Mouse (Mus musculus) common myeloid progenitor, adult 5-6 weeks (primary cell): Measurements from ENCODE around the gene Tead1. TPM values are rescaled to one million over a fixed set of nuclear protein-coding genes. Genes with fewer than 3 reads are reported as not detected.

ENCODE experiments used
- ATAC-seq: replicated peaks from 2 replicates; pipeline ENCODE4 v1.8.0; 2016; ENCODE audit warnings: low read depth, mild to moderate bottlenecking, moderate TSS enrichment, inconsistent platforms; ENCODE audit not compliant: poor library complexity, severe bottlenecking
- total RNA-seq: library from RNA; stranded (forward); fragments of 200-1000, 187-1606 nt; gene quantifications from 2 replicates; pipeline ENCODE4 v1.2.3, GENCODE M21; 2017

Gene Tead1
- total RNA-seq, 1 experiment from 2014 or later: not detected

DNA sequence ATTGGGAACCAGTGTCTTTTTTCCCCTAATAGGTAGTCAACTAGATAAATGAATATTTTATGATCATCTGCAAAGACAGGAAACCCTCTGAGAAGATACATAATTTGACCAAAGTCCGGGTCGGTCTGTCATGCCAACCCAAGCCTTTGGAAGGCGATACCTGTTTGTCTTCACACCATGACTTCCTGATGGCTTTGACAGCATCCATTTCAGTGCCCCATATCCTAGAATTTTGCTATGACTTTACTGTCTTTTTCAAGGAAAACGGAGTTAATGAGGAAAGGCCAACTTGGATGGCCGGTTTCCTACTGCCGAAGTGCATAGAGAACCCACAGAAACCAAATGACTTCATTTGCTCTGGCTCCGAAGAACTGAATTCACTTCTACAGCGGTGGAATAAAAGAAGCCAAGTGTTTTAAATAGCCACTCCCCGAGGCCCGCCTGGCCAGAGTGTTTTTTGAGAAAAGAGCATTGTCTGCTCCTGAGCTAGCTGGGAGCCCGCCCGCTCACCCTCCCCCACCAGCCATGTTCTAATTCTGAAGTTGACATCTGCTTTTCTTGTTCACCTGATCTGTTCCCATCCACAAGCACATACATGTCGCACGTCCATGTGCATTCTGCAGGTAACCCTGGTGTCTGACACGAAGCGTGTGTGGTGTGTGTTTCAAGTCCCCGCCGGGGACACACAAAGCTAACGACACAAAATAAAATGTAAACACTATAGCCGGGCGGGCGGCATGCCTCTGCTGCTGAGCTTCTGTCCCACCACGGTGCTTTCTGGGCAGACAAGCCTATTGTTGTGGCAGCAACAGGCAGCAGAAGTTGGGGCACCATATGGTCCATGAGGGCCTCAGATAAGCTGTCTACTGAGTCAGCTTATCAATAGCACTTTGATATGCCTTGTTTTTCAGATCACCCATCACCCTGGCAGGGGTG lies 5.8 kb downstream of the Tead1 start:
- ATAC-seq: no peak

DNA sequence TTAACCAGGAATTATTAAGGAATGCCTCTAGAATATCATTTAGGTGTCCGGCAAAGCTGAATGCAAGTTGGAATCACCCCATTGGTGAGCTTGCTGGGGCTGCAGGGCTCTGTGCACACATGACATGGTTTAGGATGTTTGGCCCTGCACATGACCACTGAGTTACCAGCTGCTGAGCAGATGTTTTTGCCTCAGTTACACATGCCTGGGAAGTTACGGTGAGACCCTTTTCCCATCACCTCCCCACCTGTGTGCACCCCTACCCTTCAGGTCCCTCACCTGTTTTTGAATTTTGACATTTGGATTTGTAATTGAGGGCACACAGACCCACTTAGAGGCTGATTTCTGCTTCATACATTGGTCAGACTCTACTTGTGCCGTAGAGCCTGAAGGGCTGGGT lies 6.9 kb downstream of the Tead1 start:
- no peak for ATAC-seq

DNA sequence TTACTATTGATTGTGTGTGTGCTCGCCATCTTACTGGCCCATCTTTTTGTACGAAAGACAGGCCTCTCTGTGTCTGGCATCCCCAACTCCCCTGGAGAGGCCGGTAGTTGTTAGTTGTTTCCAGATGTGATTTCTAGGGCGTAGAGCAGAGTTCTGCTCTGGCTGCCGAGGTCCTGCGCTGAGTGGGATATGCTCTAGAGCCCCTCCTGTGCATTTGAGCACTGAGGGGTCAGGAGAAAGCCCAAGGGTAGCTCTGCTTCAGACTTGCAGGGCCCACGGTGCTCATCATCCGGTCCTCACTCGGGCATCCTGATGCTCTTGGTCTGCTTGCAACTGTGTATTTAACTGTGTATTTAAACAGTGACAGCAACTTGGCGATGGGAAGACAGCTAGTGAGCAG lies 7.5 kb downstream of the Tead1 start:
- ATAC-seq: no peak

DNA sequence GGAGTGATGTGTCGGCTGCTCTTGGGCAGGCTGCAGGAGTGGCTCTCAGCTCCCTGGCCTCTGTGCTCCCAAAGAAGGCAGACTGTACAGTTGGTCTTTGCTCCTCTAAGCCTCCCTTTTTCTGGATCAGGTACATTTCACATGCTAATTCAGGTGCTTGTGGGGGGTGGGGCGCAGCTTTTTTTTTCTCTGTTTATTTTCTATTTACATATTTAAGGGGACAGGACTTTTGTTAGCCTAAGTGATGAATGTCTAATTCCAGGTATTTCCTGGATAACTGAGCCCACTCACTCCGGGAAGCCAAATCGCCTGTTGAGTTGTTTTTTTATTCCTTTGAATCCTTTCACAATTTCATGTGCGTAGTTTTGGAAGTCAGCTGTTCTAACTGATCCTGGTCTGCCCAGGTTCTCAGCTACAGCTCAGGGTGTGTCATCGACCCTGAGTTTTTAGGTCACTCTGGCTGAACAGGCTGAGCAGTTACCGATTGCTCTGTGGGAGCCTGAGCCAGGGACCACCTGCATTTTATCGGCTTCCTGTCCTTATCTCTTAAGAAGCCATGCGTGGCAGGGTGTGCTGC lies 9.4 kb downstream of the Tead1 start:
- no peak for ATAC-seq

DNA sequence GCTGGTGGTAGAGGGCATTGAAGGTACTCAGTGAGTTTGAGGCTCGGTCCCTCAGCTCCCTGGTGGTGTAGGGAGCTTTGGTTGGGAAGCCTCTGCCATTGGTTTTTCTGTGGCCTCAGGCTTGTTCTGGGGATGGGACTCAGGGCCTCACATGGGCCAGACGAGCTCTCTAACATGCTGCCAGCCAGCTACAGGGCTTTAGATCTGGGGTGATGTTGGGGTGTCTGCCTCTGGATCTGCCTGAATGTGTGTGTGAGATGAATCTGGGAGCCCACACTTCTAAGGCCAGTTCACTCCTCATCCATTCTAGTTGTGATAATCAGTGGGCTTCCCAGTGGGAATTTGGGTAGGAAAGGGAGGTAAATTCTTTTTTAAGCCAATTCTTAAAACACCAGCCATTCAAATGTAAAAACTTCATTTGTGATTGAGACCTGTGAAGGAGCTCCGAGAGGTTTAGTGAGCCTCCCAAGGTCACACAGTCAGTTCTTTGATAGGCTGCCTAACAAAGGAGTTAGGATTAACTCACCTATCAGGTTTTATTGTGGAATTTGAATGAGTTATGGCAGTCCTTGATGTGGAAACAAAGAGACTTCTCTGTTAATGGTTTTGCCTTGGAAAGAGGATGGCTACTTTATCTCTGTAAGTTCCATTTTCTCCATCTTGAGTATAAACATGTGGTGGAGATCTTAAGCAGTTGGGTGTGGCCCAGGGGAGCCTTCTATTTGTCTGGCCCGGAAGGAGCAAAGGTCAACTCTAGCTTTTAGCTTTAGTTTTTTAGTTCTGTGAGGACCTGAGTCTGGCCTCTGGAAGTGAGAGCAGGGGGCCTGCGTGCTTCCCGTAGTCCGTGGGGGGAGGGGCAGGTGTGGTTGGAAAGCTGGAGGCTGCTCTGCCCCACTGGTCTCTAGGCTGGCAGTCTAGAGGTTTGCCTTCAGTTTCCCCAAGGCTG lies 12.0 kb downstream of the Tead1 start:
- no peak for ATAC-seq

DNA sequence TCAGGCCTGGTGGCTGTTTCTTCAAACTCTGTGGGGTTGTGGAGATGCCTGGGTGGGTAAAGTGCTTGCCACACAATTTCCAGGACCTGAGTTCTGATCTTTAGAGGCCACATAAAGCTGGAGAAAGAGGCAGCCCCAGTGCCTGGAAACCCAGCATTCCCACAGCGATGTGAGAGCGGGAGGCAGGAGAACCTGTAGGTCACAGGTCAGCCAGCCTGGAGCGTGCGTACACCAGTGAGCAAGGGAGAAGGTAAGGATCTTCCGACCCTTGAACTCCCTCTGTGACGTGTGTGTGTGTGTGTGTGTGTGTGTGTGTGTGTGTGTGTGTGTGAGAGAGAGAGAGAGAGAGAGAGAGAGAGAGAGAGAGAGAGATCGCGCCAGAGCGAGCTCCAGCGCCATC lies 14.4 kb downstream of the Tead1 start:
- ATAC-seq: no peak

DNA sequence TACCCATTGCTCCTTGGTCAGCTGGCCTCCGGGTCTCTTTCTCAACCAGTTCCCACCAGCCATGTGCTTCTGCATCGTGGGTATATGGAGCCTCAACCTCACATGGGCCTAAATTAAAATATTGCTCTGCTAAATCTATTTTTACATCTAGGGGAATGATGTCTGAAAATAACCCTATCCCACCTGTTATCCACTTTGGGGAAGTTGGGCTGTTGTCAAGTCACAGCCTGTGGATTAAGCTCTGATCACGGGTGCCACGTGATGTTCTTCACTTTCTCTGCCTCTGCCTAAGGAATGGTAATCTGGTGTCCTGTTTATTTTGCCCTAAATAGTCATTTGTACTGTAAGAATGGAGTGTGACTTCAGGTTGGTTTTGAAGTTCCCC lies 17.7 kb downstream of the Tead1 start:
- peak; percentile 9; the same call in 1 of the 2 replicates for ATAC-seq

DNA sequence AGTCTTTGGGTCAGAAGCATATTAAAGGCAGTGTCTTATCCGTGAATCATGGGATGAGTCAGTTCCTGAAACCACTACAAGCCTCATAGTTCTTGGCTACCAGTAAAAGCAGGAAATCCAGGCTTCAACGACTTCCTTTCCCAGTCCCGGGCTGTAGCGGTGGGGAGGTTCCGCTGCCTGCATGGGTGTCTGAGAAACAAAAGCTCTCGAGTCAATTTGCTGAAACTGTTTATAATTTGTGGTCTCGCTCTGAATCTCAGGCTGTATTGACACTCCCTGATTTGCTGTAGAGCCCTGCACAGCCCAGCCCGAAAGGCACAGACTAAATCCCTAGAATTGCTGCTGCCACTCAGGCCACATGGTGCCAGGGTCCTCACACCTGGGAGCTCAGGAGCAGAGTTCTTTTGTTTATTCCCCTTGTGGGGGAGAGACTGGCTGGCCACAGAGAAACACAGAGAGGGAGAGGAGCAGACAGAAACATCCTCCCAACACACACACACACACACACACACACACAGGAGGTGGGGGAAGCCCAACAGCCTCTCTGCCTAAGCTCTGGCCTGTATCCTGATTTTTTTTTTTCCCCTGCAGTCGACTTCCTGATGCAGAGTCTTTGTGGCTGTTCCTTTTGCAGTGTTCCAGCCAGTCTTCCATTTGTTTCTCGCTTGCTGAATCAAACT lies 18.2 kb downstream of the Tead1 start:
- ATAC-seq: peak; percentile 72

DNA sequence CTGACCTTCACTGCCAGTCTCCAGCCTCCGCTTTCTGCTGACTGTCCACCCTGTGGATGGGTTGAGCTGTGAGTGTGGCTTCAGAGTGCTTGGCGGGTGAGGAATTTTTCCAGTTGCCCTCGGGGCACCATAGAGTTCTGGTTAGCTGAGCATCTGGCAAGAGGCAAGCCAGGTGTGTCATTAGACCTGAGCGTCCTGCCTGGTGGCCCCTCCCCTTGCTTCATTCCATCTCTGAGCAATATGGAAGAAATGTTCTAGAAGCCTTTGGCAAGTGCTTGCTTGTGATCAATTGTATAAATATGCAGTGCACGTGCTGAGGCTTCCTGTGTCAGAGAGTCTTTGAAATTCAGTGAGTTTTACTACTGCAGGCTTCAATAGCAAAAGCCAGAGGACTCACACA lies 21.0 kb downstream of the Tead1 start:
- no peak for ATAC-seq

DNA sequence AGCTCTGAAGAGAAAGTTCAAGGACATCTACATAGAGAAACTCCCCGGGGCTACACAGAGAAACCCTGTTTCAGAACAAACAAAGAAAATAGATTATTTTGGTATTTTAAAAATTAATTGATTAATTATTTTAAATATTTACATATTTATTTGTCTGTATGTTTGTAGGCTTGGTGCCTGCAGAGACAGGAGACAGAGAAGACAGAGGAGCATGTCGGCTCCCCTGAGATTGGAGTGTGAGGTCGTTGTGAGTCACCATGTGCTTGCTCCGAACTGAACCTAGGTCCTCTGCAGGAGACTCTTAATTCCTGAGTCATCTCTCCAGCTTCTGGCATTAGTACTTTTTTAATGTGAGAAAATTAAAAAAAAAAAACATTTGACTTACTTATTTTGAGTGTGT lies 24.2 kb downstream of the Tead1 start:
- no peak for ATAC-seq

DNA sequence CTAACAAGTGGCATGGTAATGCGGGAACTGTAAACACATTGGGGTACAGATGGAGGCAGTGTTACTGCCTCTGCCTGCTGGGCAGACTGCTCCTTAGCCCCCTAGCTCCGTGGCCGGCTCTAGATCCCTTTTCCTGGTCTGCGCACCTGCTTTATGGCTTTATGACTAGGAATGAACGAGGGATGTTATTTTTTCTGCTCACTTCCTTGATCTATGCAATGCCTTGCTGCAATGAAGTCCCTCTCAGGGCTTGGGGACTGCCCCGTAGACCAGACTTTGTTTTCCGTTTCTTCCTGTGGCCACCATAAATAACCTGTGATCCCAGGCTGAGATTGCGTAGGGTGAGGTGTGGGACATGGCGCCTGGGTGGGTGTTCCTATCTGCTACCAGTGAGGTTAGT lies 26.8 kb downstream of the Tead1 start:
- ATAC-seq: no peak

DNA sequence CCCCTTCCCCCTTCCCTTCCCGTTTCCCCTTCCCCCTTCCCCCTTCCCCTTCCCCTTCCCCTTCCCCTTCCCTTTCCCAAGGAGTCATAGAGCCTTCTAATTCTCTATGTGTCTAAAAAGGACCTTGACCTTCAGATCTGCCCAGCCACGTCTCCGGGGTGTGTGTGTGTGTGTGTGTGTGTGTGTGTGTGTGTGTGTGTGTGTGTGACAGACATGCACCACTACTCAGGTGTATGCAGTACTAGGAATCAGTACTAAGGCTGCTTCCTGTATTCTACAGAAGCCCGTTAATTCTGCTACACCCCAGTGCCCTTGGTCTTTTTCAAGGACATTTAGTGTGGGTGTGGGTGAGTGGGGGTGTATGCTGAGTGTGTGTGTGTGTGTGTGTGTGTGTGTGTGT lies 27.6 kb downstream of the Tead1 start:
- ATAC-seq: no peak

DNA sequence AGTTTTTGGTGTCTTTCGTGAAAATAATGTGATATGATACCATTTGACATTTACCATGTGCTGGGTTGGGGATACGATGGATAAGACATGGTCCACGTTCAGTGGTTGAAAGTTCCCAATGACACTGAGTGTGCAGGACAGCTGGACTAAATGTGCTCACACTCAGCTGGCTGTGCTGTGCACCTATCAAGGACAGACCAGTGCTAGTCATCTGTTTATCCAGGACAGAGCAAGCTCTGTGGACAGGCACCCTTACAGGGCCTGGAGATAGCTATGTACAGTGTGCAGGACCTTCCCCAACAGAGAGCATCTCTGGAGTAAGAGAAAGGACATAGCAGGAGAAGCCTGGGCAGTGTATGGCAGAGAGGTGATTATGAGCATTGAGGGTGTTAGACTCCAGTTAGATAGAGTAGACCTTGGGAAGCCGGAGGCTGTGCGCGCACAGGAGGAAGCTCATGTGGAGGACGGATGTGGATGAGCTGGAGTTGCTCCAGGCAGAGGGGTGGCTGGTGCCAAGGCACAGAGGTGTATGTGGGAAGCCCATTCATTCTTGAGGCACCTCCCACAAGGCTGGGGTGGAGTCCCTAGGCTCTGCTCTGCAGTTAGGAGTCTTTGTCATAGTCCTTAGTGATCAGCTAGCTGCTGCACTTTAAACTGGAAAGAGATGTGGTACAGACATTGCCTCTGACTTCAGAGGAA lies 31.4 kb downstream of the Tead1 start:
- no peak for ATAC-seq

DNA sequence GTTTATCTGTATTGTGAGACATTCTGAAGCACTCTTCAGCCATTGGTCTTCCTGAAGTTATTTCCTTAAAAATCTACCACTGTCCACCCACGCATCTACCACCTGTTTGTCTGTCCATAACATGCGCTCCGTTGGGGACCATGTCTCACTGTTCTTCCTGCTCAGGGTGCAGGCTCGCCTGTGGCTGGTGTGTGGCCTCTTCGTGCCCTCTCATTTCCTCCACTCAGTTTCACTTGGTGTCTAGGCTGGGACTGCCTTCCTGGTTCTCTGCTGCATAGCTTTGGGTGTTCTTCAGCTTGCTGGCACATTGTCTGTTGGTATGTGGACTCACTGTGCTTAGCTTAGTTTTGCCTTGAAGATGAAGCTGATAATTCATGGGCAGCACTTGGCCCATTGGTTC lies 32.9 kb downstream of the Tead1 start:
- peak; percentile 63; the same call in 1 of the 2 replicates for ATAC-seq

DNA sequence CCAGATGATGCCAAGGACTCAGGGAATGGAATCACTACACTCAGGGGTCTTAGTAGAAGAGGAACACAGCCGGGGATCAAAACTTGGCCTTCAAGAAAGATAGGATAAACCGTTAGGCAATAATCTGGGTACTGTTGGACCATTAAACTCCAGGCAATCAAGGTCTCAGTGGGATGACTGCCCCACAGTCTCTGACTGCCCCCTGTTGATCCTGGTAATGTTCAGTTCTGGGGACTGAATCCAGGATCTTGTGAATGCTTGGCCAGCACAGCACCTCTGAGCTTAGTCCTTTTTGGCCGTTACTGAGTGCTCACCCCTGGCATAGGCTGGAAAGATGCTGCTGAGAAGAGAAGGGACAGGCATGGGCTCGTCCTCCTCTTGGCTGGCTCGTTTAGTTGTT lies 34.4 kb downstream of the Tead1 start:
- no peak for ATAC-seq

DNA sequence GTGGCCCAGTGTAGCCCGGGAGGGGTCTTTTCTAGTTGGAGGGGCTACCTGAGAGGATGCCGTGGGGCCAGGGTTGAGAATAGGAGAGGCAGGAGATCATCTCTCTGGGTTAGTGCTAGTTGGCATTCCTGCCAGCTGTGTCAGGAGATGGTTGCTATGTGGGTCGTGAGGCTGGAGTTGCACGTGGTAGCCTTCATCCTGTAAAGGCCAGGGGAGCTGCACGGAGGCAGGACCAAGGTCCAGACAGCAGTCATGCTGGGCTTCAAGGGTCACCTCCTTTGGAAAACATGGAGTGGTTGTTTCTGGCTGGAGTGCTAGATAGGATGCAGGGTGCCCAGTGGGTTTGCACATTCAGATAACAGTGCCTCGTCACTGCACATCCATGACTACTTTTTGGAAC lies 35.7 kb downstream of the Tead1 start:
- ATAC-seq: no peak

DNA sequence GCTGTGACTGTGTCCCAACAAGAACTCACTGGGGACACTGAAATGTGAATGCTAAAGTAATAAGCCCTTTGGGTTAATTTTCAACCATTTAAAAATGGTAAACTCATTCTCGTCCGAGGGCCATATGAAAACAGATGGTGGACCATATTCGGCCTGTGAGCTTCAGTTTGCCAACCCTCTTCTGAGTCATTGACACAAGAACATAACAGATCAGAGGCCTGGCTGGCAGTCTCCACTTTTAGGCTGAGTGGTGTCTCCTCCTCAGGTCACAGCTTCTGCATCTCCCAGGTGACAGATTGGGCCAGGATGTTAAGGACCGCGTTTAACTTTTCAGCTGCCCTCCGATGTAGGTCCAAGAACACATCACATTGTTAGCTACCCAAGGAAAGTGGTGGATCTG lies 37.6 kb downstream of the Tead1 start:
- ATAC-seq: no peak

DNA sequence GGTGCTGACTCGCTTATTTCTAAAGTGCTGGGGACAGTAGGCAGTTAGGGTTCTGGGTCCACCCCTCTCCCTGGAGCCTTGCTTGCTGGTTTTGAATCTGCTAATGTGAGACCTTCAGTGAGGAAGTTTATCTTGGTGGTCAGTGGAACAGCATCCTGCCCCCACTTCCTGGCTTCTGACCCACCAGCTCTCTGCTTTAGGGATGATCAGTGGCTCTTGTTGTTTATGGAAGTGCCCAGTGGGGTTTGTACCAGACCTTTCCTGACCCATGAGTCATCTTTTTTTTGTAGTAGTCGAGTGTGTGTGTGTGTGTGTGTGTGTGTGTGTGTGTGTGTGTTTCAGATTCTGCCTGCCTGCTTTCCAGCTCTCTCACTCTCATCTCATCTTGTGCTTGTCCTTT lies 38.6 kb downstream of the Tead1 start:
- ATAC-seq: 0 out of 2 replicates have a peak, but pooled peaks have one; percentile 45

DNA sequence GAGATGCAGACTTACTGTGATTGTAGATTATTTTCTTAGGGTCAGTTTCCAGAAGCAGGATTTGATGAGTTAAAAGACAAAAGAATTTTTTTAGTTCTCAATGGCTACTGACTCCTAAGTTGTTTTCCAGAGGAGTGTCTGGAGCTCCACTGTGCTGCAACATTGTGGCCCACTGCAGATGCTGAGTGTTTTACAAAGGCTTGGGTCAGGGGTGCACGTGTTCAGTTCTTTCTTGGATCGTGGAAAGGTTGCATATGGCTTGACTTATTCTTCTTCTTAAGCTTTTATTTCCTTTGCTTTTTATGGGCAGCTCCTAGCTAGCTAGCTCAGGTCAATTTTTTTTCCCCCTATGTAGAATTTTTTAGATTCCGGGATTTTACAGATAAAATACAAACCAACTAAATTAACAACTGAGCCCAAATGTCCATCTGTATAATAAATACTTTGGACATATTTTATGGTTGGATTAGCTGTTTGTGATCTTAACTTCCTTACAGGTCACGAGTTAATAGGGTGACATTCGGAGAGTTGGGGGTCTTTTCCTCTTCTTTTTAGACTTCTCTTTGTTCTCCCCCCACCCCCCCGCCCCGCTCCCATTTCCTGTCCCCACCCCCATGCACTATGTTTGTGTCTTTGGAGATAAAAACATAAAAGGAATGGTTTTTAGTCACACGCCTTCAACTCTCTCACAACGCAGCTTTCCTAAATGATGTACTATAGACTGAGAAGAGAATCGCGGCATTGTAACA lies 40.5 kb downstream of the Tead1 start:
- no peak for ATAC-seq
